Mouse (Mus musculus) limb, embryonic 14.5 days (tissue): ENCODE results near the gene Exosc3. TPM values are rescaled to one million over a fixed set of nuclear protein-coding genes. Genes with fewer than 3 reads are reported as not detected.

ENCODE experiments used
- ATAC-seq: fragments of 200-750 bp; cut with Nextera tagmentation; 2 replicates; pipeline ENCODE4 v1.8.0; 2017; ENCODE audit warnings: low read depth, moderate number of reproducible peaks, moderate TSS enrichment; ENCODE audit not compliant: low FRiP score
- DNase-seq: peaks from one replicate; pipeline ENCODE4 v3.0.0-alpha.2; 2015; ENCODE audit warnings: low spot score
- H3K27ac ChIP-seq: fragments of 300-500 bp; sonication (generic); replicated peaks from 2 replicates; pipeline ENCODE4 v1.5.1; 2014; ENCODE audit warnings: low read depth, mild to moderate bottlenecking, low read length, moderate library complexity, mixed read lengths
- H3K27me3 ChIP-seq: fragments of 300-500 bp; sonication (generic); 2 replicates; pipeline ENCODE4 v1.6.1; 2014; ENCODE audit warnings: low read length, mixed read lengths; ENCODE audit not compliant: control insufficient read depth, insufficient read depth
- H3K36me3 ChIP-seq: fragments of 300-500 bp; sonication (generic); 2 replicates; pipeline ENCODE4 v1.6.1; 2014; ENCODE audit warnings: mild to moderate bottlenecking, low read length, moderate library complexity, mixed read lengths; ENCODE audit not compliant: control insufficient read depth, insufficient read depth
- H3K4me1 ChIP-seq: fragments of 300-500 bp; sonication (generic); 2 replicates; pipeline ENCODE4 v1.6.1; 2014; ENCODE audit warnings: antibody characterized with exemption, low read length, mixed read lengths; ENCODE audit not compliant: control insufficient read depth, insufficient read depth
- H3K4me2 ChIP-seq: fragments of 300-500 bp; sonication (generic); replicated peaks from 2 replicates; pipeline ENCODE4 v1.6.1; 2014; ENCODE audit warnings: low read depth, mild to moderate bottlenecking, low read length, moderate library complexity; ENCODE audit not compliant: severe bottlenecking
- H3K4me3 ChIP-seq: fragments of 300-500 bp; sonication (generic); replicated peaks from 2 replicates; pipeline ENCODE4 v1.5.1; 2014; ENCODE audit warnings: low read length
- H3K9ac ChIP-seq: fragments of 300-500 bp; sonication (generic); 2 replicates; pipeline ENCODE4 v1.6.1; 2014; ENCODE audit warnings: mild to moderate bottlenecking, low read depth, low read length, moderate library complexity; ENCODE audit not compliant: severe bottlenecking
- H3K9me3 ChIP-seq: fragments of 300-500 bp; sonication (generic); 2 replicates; pipeline ENCODE4 v1.6.1; 2016; ENCODE audit warnings: low read length; ENCODE audit not compliant: control insufficient read depth
- POLR2A ChIP-seq: fragments of 200-500 bp; IDR thresholded peaks from 2 replicates; pipeline ENCODE4 v1.8.0; 2012; ENCODE audit warnings: inconsistent platforms, mild to moderate bottlenecking, moderate library complexity, borderline replicate concordance; ENCODE audit not compliant: insufficient read depth, insufficient read length; ENCODE audit errors: extremely low read depth
- WGBS: fragments of 180-500 bp; shearing (Covaris S2); extraction: QIAGEN DNeasy Blood & Tissue Kit; methylation state at CpG from one replicate; pipeline ENCODE4 v1.1.7; 2014; 5-methylcytosine and 5-hydroxymethylcytosine counted together
- polyA plus RNA-seq, 2 experiments: library from polyadenylated mRNA; depleted of rRNA in 1 of 2; stranded (reverse) in 1 of 2; unstranded in 1 of 2; fragments of >200 nt; fragmentation: Nextera tagmentation in 1 of 2; extraction: Ambion mirVana in 1 of 2; gene quantifications; 2 replicates each; pipeline versions ENCODE4 v1.2.1 to v1.2.3; 2012 to 2014

Exosc3 gene
- polyA plus RNA-seq, 2 experiments: 47.7 to 66.6 TPM

DNA sequence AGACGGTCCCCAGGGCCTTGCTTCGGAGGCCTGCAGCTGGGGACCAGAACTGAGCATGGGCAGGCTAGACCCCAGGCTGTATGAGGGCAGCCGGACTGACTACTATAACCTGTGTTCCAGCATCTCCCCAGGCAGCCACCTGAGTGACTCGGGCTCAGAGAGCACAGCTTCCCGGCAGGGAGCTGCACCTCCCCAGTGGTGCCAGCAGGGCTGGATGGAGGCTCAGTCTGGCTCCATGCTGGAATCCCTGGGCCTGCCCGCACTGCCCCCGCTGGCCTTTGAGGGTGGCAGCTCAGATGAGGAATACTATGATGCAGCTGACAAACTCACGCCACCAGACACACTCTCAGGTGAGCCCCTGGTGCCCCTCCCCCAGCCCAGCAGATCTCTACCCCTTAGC is 63.2 kb downstream of the Exosc3 start:
- no peak for ATAC-seq
- H3K9ac ChIP-seq: no peak overlapping the region
- 55% methylated on average over 8 of the region's 8 CpGs for WGBS
- H3K9me3 ChIP-seq: no peaks in the 10 kb centered on the region
- no peak overlapping the region for H3K4me3 ChIP-seq
- no peak overlapping the region for H3K27ac ChIP-seq
- no peaks in the 10 kb centered on the region for H3K36me3 ChIP-seq
- no peak for TF ChIP-seq POLR2A
- H3K4me2 ChIP-seq: no peak overlapping the region
- H3K27me3 ChIP-seq: no peaks in the 10 kb centered on the region
- no peaks in the 10 kb centered on the region for H3K4me1 ChIP-seq
- no peak for DNase-seq

- ATAC-seq (peak; percentile 62), DNase-seq (peak; percentile 68)
- no peak overlapping the region for H3K4me3 ChIP-seq
- H3K4me1 ChIP-seq: no peaks in the 10 kb centered on the region; the same call in 1 of the 2 replicates
- H3K36me3 ChIP-seq: no peaks in the 10 kb centered on the region
- WGBS: 79% methylated on average over 8 of the region's 8 CpGs
- H3K9me3 ChIP-seq: no peaks in the 10 kb centered on the region
- no peak overlapping the region for H3K27ac ChIP-seq
- no peak for TF ChIP-seq POLR2A
- H3K4me2 ChIP-seq: no peak overlapping the region
- H3K9ac ChIP-seq: no peak overlapping the region
- H3K27me3 ChIP-seq: no peaks in the 10 kb centered on the region
Measured at GRCm38 (mm10) chr4:45275770-45276169, 66.8 kb downstream of the Exosc3 start.

- ATAC-seq (peak; percentile 81), DNase-seq (peak; percentile 63)
- Histone ChIP-seq H3K36me3 (no peaks in the 10 kb centered on the region), H3K4me1 (no peaks in the 10 kb centered on the region; the same call in 1 of the 2 replicates), H3K27ac (no peak overlapping the region), H3K27me3 (no peaks in the 10 kb centered on the region), H3K4me2 (no peak overlapping the region), H3K4me3 (no peak overlapping the region), H3K9me3 (no peaks in the 10 kb centered on the region), H3K9ac (no peak overlapping the region)
- no peak for TF ChIP-seq POLR2A
- WGBS: 65% methylated on average over 10 of the region's 10 CpGs
Measured at GRCm38 (mm10) chr4:45271041-45271452, 71.5 kb downstream of the Exosc3 start.

- Histone ChIP-seq H3K4me2 (no peak overlapping the region), H3K27me3 (no peaks in the 10 kb centered on the region), H3K27ac (no peak overlapping the region), H3K9me3 (no peaks in the 10 kb centered on the region), H3K9ac (no peak overlapping the region), H3K4me1 (no peaks in the 10 kb centered on the region; the same call in 1 of the 2 replicates), H3K4me3 (no peak overlapping the region), H3K36me3 (no peaks in the 10 kb centered on the region)
- DNase-seq (no peak), ATAC-seq (no peak)
- 73% methylated on average over 3 of the region's 3 CpGs for WGBS
- TF ChIP-seq POLR2A: no peak
Measured at GRCm38 (mm10) chr4:45267883-45268282, 74.6 kb downstream of the Exosc3 start.

Other genes with a start within 250 kb of the Exosc3 start
- 152 and 176 TPM in 2 replicates for gene Tomm5, start 234.6 kb downstream of the Exosc3 start, polyA plus RNA-seq (2012; rRNA removed)
- gene Tomm5, start 234.6 kb downstream of the Exosc3 start, polyA plus RNA-seq (2014; fragmentation: Nextera tagmentation; extraction: Ambion mirVana): 227 and 255 TPM in 2 replicates
- 5.0 and 5.5 TPM in 2 replicates for gene Frmpd1, start 157.9 kb downstream of the Exosc3 start, polyA plus RNA-seq (2012; rRNA removed)
- gene Frmpd1, start 157.9 kb downstream of the Exosc3 start, polyA plus RNA-seq (2014; fragmentation: Nextera tagmentation; extraction: Ambion mirVana): 4.0 and 5.0 TPM in 2 replicates
- 7.1 and 10.1 TPM in 2 replicates for gene Trmt10b, start 45.6 kb downstream of the Exosc3 start, polyA plus RNA-seq (2012; rRNA removed)
- 16.2 and 18.5 TPM in 2 replicates for gene Trmt10b, start 45.6 kb downstream of the Exosc3 start, polyA plus RNA-seq (2014; fragmentation: Nextera tagmentation; extraction: Ambion mirVana)
- gene Dcaf10, start 631 bp downstream of the Exosc3 start, polyA plus RNA-seq (2012; rRNA removed): 17.6 and 20.5 TPM in 2 replicates
- gene Dcaf10, start 631 bp downstream of the Exosc3 start, polyA plus RNA-seq (2014; fragmentation: Nextera tagmentation; extraction: Ambion mirVana): 18.4 and 19.0 TPM in 2 replicates
- 85.5 and 122 TPM in 2 replicates for gene Slc25a51, start 66.0 kb upstream of the Exosc3 start, polyA plus RNA-seq (2012; rRNA removed)
- 41.5 and 45.1 TPM in 2 replicates for gene Slc25a51, start 66.0 kb upstream of the Exosc3 start, polyA plus RNA-seq (2014; fragmentation: Nextera tagmentation; extraction: Ambion mirVana)
- 19.0 and 20.9 TPM in 2 replicates for gene Shb, start 189.7 kb upstream of the Exosc3 start, polyA plus RNA-seq (2012; rRNA removed)
- 9.2 and 10.6 TPM in 2 replicates for gene Shb, start 189.7 kb upstream of the Exosc3 start, polyA plus RNA-seq (2014; fragmentation: Nextera tagmentation; extraction: Ambion mirVana)